Mouse (Mus musculus) monocyte, adult 59 days (primary cell): ENCODE measurements around the gene A430089I19Rik. TPM values are rescaled to one million over a fixed set of nuclear protein-coding genes. Genes with fewer than 3 reads are reported as not detected.

ENCODE experiments used
- total RNA-seq, 2 experiments: library from RNA; stranded (reverse); gene quantifications; one replicate each; pipeline ENCODE4 v1.2.4; 2023

The A430089I19Rik gene
- total RNA-seq: not detected

DNA sequence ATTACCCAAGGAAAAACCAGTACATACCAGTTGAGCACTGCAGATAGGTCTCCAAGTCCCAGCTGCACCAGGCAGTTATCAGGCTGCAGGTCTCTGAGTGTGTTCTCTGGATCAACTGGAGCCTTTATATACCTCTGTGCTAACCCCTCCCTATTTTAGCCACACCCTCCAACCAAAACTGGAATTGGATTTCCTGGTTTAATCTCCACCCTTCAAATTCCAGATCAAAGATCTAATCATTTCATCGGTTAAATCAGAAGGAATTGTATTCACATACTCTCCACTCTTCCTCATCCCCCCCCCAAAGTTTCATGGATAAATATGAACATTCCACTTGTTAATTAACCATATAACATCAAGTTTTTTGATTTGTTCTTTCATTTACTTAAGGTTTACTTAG lies at the start of gene A430089I19Rik:
TSS of gene A430089I19Rik (minus strand) at position 101 of the 400 bp plus-strand sequence.

DNA sequence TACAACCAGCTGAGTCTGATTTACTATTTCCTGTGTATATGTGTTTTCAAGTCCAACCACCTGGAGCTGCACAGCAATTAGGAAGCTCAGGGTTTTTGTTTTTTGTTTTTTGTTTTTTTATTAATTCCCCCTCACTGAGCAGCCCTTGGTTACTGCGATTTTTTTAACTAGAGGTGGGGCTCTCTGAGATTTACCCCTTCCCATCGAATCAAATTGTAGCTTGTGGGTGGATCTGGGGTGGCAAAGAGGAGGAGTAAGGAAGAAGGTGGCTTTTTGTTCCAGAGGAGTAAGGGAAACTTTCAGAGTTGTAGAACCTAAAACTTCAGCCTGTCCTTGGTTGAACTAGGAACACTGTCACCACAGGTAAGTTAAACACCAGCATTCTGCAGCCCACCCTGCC lies 32.9 kb upstream of the A430089I19Rik start, which contains the start of gene AA792892:
TSS of gene AA792892 (plus strand) at position 301 of the 400 bp plus-strand sequence.

DNA sequence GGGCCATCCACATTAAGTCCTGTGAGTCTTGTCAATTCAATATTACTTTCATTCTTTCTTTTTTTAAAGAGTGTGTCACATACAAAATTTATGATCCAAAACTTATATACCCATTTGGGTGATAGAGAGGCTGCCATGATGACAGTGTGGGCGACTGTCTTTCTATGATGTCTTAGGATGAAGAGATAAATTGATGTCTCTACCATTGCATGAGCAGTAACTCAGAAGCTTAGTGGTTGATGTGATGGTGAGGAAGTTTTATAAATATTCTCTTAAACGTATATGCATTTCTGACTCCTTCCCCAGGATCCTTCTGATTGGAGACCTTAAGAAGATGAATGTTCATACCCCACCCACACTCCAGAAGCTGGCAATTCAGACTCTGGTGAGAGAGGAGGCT lies 7.5 kb upstream of the A430089I19Rik start, which contains the start of gene Gm6502:
TSS of gene Gm6502 (plus strand) at position 301 of the 400 bp plus-strand sequence.

Other genes with a start within 250 kb of the A430089I19Rik start
- not detected for gene BC061212, start 236.3 kb downstream of the A430089I19Rik start, total RNA-seq
- gene Gm6351, start 230.4 kb downstream of the A430089I19Rik start, total RNA-seq: not detected
- not detected for gene Gm3106, start 88.8 kb downstream of the A430089I19Rik start, total RNA-seq
- not detected for gene Gm6502, start 7.6 kb upstream of the A430089I19Rik start, total RNA-seq
- not detected for gene AA792892, start 33.0 kb upstream of the A430089I19Rik start, total RNA-seq
- gene Gm7682, start 139.0 kb upstream of the A430089I19Rik start, total RNA-seq: not detected
- gene Gm3139, start 219.5 kb upstream of the A430089I19Rik start, total RNA-seq: not detected